ENCODE assay signal across 8 mouse cellular contexts in genomic region chr5:92369151-92369994, GRCm38 (mm10). TPM values are rescaled to one million over a fixed set of nuclear protein-coding genes. Genes with fewer than 3 reads are reported as not detected.
A peak's percentile ranks its signal among the peaks of the same experiment; 100 is the strongest.
DNase-seq lines count a peak whose midpoint lies in the region; ATAC-seq lines count a peak whose summit lies in the region.

No protein-coding gene starts in this region.

- 59% methylated on average over 13 of the region's 13 CpGs for WGBS in kidney, embryonic 15.5 days
- 60% methylated on average over 13 of the region's 13 CpGs for WGBS in lung, embryonic 16.5 days

- peak; percentile 83 for ATAC-seq in kidney, embryonic 15.5 days (replicated peaks; ENCODE audit: low FRiP score)
- peak; percentile 79; the same call in 1 of the 2 replicates for ATAC-seq in lung, embryonic 16.5 days (ENCODE audit: low read depth)

- H3K27ac ChIP-seq in kidney, embryonic 15.5 days: no peak overlapping the region
- no peak overlapping the region for H3K27ac ChIP-seq in lung, embryonic 16.5 days (ENCODE audit: low read length)

- no peak overlapping the region for H3K9ac ChIP-seq in kidney, embryonic 15.5 days
- H3K9ac ChIP-seq in lung, embryonic 16.5 days (ENCODE audit: low read length): no peak overlapping the region

- no peak overlapping the region for H3K4me2 ChIP-seq in kidney, embryonic 15.5 days
- H3K4me2 ChIP-seq in lung, embryonic 16.5 days (ENCODE audit: low read depth, low read length): no peak overlapping the region

- H3K36me3 ChIP-seq in kidney, embryonic 15.5 days: no peaks in the 10 kb centered on the region
- H3K36me3 ChIP-seq in lung, embryonic 16.5 days (ENCODE audit: control insufficient read depth, insufficient read depth, low read length): no peaks in the 10 kb centered on the region

- DNase-seq in kidney, adult 8-10 months: no peak
- peak; percentile 66 to 75 for DNase-seq in adrenal gland, postnatal 36 days
- DNase-seq in gastrocnemius, adult 18-20 months (ENCODE audit: low spot score): peak; percentile 74
- DNase-seq in kidney, postnatal 25 days: peak; percentile 49 to 73
- DNase-seq in right cerebral cortex, adult 2 months (ENCODE audit: low spot score in 2 of 2): peak; percentile 46
- no peak for DNase-seq in T-cell, adult 2 months (ENCODE audit: low spot score)

- H3K4me3 ChIP-seq in kidney, embryonic 15.5 days (replicated peaks): no peak overlapping the region
- H3K4me3 ChIP-seq in lung, embryonic 16.5 days (ENCODE audit: low read length): no peak overlapping the region

- H3K9me3 ChIP-seq in kidney, embryonic 15.5 days (replicated peaks): no peaks in the 10 kb centered on the region
- H3K9me3 ChIP-seq in lung, embryonic 16.5 days (ENCODE audit: control insufficient read depth, low read length): no peaks in the 10 kb centered on the region

- H3K27me3 ChIP-seq in kidney, embryonic 15.5 days: no peaks in the 10 kb centered on the region
- no peaks in the 10 kb centered on the region for H3K27me3 ChIP-seq in lung, embryonic 16.5 days (ENCODE audit: control insufficient read depth, insufficient read depth, low read depth, low read length)

- H3K4me1 ChIP-seq in kidney, embryonic 15.5 days: peaks cover 18% of the 10 kb centered on the region; the same call in 1 of the 2 replicates
- H3K4me1 ChIP-seq in lung, embryonic 16.5 days (replicated peaks; ENCODE audit: control insufficient read depth, insufficient read depth, low read length): no peaks in the 10 kb centered on the region

RNA-seq across cellular contexts. Expression of gene Cxcl10, which starts 20.7 kb away (rescaled TPM):
- polyA plus RNA-seq in kidney, embryonic 15.5 days (2015; fragmentation: Nextera tagmentation; extraction: Ambion mirVana): 0.72 and 1.4 TPM in 2 replicates
- 1 to 10 TPM in 1 of 2 experiments, under 1 TPM in 1; 0.43 to 1.2 TPM for total RNA-seq in adrenal gland, postnatal 36 days (2021)
- under 1 TPM in 1 of 2 experiments, not detected in 1; 0.47 TPM for total RNA-seq in gastrocnemius, adult 18-20 months (2021)
- 0.57 and 2.7 TPM in 2 replicates for polyA plus RNA-seq in lung, embryonic 16.5 days (2015; fragmentation: Nextera tagmentation; extraction: Ambion mirVana)

RNA-seq across cellular contexts. Expression of gene Art3, which starts 37.7 kb away (rescaled TPM):
- polyA plus RNA-seq in kidney, embryonic 15.5 days (2015; fragmentation: Nextera tagmentation; extraction: Ambion mirVana): 3.0 and 3.9 TPM in 2 replicates
- 10 to 100 TPM; 56.8 to 62.4 TPM for total RNA-seq in adrenal gland, postnatal 36 days (2021)
- total RNA-seq in gastrocnemius, adult 18-20 months (2021): 100 to 1,000 TPM; 378 to 469 TPM
- 9.3 and 12.6 TPM in 2 replicates for polyA plus RNA-seq in lung, embryonic 16.5 days (2015; fragmentation: Nextera tagmentation; extraction: Ambion mirVana)

RNA-seq across cellular contexts. Expression of gene Cxcl9, which starts 41.5 kb away (rescaled TPM):
- not detected in 2 replicates for polyA plus RNA-seq in kidney, embryonic 15.5 days (2015; fragmentation: Nextera tagmentation; extraction: Ambion mirVana)
- 1 to 10 TPM; 1.1 to 2.5 TPM for total RNA-seq in adrenal gland, postnatal 36 days (2021)
- under 1 TPM; 0.30 to 0.36 TPM for total RNA-seq in gastrocnemius, adult 18-20 months (2021)
- not detected in 2 replicates for polyA plus RNA-seq in lung, embryonic 16.5 days (2015; fragmentation: Nextera tagmentation; extraction: Ambion mirVana)

RNA-seq across cellular contexts. Expression of gene Sdad1, which starts 59.1 kb away (rescaled TPM):
- 45.7 and 47.9 TPM in 2 replicates for polyA plus RNA-seq in kidney, embryonic 15.5 days (2015; fragmentation: Nextera tagmentation; extraction: Ambion mirVana)
- 10 to 100 TPM; 30.6 to 33.8 TPM for total RNA-seq in adrenal gland, postnatal 36 days (2021)
- total RNA-seq in gastrocnemius, adult 18-20 months (2021): 10 to 100 TPM; 15.8 to 17.4 TPM
- 24.7 and 30.8 TPM in 2 replicates for polyA plus RNA-seq in lung, embryonic 16.5 days (2015; fragmentation: Nextera tagmentation; extraction: Ambion mirVana)

Comparison
In these comparisons a context has a peak if more than half of its experiments do, and no peak if none do; other contexts are left out.
1. DNase-seq: peak in adrenal gland, postnatal 36 days (2 of 2), gastrocnemius, adult 18-20 months (single experiment), kidney, postnatal 25 days (2 of 2) and right cerebral cortex, adult 2 months (2 of 2); none in kidney, adult 8-10 months (0 of 2) and T-cell, adult 2 months (single experiment).
2. RNA of gene Art3, which starts 37.7 kb away (total RNA-seq): 378 to 469 TPM in gastrocnemius, adult 18-20 months; 56.8 to 62.4 TPM in adrenal gland, postnatal 36 days; every median in the first group is over 4 times any median in the second.